Mouse (Mus musculus): ENCODE results near the gene Hoxb13.

DNA sequence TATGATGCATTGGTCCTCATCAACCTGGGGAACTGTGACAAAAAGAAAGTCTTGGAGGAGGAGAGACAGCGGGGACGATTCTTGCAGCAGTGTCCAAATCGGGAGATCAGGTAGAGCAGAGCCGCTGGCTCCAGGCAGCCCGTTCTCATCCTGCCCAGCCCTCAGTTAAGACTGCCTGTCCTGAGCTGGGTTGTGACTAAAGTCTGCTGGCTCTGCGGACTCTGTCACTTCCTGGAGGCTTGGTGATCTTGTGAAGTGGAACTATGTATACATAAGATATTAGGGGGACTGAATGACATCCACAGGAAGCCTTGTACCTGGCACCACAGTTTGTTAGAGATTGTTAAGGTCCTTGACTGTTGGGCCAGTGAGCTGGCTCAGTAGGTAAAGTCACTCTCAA, 46.6 kb upstream of the Hoxb13 start:
- no peak for TF ChIP-seq CTCF (IDR thresholded peaks at IDR 0.05; ENCODE audit: low read depth)
- no peak for TF ChIP-seq EP300 (IDR thresholded peaks at IDR 0.05; ENCODE audit: low read depth)
